Mouse (Mus musculus): ENCODE data around the gene Pik3r6. TPM values are rescaled to one million over a fixed set of nuclear protein-coding genes. Genes with fewer than 3 reads are reported as not detected.

The Pik3r6 gene
- polyA plus RNA-seq, 1 experiment from 2014 or later = 1.9 TPM

GRCm38 (mm10) chr11:68564356-68565031, 61.7 kb downstream of the Pik3r6 start:
- Histone ChIP-seq H3K9ac (replicated peaks) (no peak overlapping the region), H3K27me3 (replicated peaks) (no peaks in the 10 kb centered on the region), H3K4me3 (replicated peaks) (no peak overlapping the region), H3K9me3 (replicated peaks) (no peaks in the 10 kb centered on the region), H3K4me1 (peaks cover 8% of the 10 kb centered on the region; the same call in 1 of the 2 replicates), H3K4me2 (no peak overlapping the region), H3K36me3 (no peaks in the 10 kb centered on the region), H3K27ac (replicated peaks) (no peak overlapping the region)
- 80% methylated on average over 13 of the region's 13 CpGs for WGBS
- ATAC-seq (ENCODE audit: low FRiP score) = no peak

DNA sequence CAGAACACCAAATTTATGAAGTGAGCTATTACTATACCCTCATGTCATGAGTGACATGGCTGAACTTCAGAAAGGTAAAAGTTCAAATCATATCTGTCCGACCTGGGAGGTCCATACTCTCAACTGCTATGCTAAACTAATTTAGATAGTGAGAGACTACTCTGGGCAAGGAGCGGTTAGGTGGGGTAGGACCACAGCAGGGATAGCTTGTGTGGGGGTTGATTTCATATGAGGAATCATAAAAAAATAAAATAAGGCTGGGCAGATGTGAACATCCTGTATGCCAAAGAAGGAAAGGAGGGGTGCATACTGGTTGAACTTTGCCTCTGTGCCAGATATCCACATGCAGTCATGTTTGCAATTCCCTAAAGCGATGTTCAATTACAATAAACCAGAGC, 62.2 kb downstream of the Pik3r6 start:
- Histone ChIP-seq H3K4me1 (peaks cover 8% of the 10 kb centered on the region; the same call in 1 of the 2 replicates), H3K9ac (replicated peaks) (no peak overlapping the region), H3K4me3 (replicated peaks) (no peak overlapping the region), H3K27ac (replicated peaks) (no peak overlapping the region), H3K9me3 (replicated peaks) (no peaks in the 10 kb centered on the region), H3K36me3 (no peaks in the 10 kb centered on the region), H3K4me2 (no peak overlapping the region), H3K27me3 (replicated peaks) (no peaks in the 10 kb centered on the region)
- 78% methylated on average over 3 of the region's 3 CpGs for WGBS
- no peak for ATAC-seq (ENCODE audit: low FRiP score)

GRCm38 (mm10) chr11:68566447-68567059, 63.7 kb downstream of the Pik3r6 start:
- Histone ChIP-seq H3K4me3 (replicated peaks) (peak overlapping the region; percentile 31), H3K36me3 (no peaks in the 10 kb centered on the region), H3K4me1 (peaks cover 8% of the 10 kb centered on the region; the same call in 1 of the 2 replicates), H3K27me3 (replicated peaks) (no peaks in the 10 kb centered on the region), H3K27ac (replicated peaks) (no peak overlapping the region), H3K4me2 (peak overlapping the region; percentile 63), H3K9me3 (replicated peaks) (no peaks in the 10 kb centered on the region), H3K9ac (replicated peaks) (peak overlapping the region; percentile 24; the same call in 1 of the 2 replicates)
- WGBS = 20% methylated on average over 17 of the region's 17 CpGs
- ATAC-seq (ENCODE audit: low FRiP score) = peak; percentile 83

DNA sequence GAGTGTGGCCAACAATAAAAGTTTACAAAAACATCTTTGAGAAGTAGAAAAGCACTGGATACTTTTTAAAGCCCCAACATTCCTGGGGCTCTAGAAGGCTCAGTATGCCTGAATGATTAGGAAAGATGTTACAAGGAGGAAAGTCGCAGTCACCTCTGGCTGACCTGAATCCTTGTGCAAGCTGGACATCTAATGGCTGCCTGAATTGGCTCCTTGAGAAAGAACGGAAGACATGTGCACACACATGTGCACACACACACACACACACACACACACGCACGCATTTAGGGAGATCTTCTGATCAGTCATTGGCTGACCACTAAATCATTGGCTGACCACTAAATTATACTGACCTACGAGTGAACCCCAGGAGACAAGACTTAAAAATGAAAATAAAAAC, 68.0 kb downstream of the Pik3r6 start:
- H3K4me3 ChIP-seq (replicated peaks) = no peak overlapping the region
- peaks cover 8% of the 10 kb centered on the region; the same call in 1 of the 2 replicates for H3K4me1 ChIP-seq
- no peak overlapping the region for H3K9ac ChIP-seq (replicated peaks)
- WGBS = 89% methylated on average over 5 of the region's 5 CpGs
- H3K27me3 ChIP-seq (replicated peaks) = no peaks in the 10 kb centered on the region
- no peak for ATAC-seq (ENCODE audit: low FRiP score)
- no peak overlapping the region for H3K27ac ChIP-seq (replicated peaks)
- no peaks in the 10 kb centered on the region for H3K9me3 ChIP-seq (replicated peaks)
- no peaks in the 10 kb centered on the region for H3K36me3 ChIP-seq
- no peak overlapping the region for H3K4me2 ChIP-seq

DNA sequence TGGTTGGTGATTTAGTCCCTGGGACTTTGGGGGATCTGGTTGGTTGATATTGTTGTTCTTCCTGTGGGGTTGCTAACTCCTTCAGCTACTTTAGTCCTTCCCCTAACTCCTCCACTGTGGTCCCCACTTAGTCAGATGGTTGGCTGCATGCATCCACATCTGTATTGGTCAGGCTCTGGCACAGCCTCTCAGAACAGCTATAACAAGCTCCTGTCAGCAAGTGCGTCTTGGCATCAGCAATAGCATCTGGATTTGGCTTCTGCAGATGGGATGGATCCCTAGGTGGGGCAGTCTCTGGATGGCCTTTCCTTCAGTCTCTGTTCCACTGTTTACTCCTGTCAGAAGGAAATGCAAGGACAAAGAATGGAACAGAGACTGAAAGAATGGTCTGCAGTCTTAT, 74.3 kb downstream of the Pik3r6 start:
- H3K27me3 ChIP-seq (replicated peaks) = no peaks in the 10 kb centered on the region
- WGBS = 76% methylated on average over 1 of the region's 1 CpGs
- ATAC-seq (ENCODE audit: low FRiP score) = no peak
- no peak overlapping the region for H3K4me2 ChIP-seq
- H3K4me1 ChIP-seq = peaks cover 9% of the 10 kb centered on the region
- no peak overlapping the region for H3K9ac ChIP-seq (replicated peaks)
- H3K36me3 ChIP-seq = no peaks in the 10 kb centered on the region
- no peaks in the 10 kb centered on the region for H3K9me3 ChIP-seq (replicated peaks)
- no peak overlapping the region for H3K4me3 ChIP-seq (replicated peaks)
- H3K27ac ChIP-seq (replicated peaks) = no peak overlapping the region

- H3K9ac ChIP-seq (replicated peaks) = no peak overlapping the region
- ATAC-seq (ENCODE audit: low FRiP score) = peak; percentile 59; the same call in 1 of the 2 replicates
- WGBS = 30% methylated on average over 9 of the region's 9 CpGs
Measured at GRCm38 (mm10) chr11:68579462-68579881, 76.7 kb downstream of the Pik3r6 start.

DNA sequence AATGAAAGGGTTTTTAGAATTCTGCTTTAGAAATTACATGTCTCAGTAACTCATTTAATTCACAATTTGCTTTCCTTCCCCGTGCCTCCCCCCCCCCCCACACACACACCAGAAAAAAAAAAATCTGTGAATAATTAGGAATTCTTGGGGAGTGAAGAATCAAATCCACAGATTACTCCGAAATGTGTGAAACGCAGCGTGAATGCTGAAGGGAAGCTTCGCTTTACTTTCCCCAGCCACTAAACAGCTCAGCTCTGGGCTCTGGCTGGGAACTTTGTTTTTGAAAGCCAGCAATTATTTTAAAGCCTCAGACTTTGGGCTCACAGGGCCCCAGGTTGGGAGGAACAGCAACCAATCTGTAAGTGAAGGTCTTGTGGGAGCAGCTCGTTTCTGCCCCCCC, 77.7 kb downstream of the Pik3r6 start:
- Histone ChIP-seq H3K4me3 (replicated peaks) (no peak overlapping the region), H3K9ac (replicated peaks) (no peak overlapping the region), H3K4me1 (peaks cover 9% of the 10 kb centered on the region), H3K27me3 (replicated peaks) (no peaks in the 10 kb centered on the region), H3K4me2 (no peak overlapping the region), H3K9me3 (replicated peaks) (no peaks in the 10 kb centered on the region), H3K27ac (replicated peaks) (peak overlapping the region; percentile 57; the same call in 1 of the 2 replicates), H3K36me3 (no peaks in the 10 kb centered on the region)
- no peak for ATAC-seq (ENCODE audit: low FRiP score)
- 47% methylated on average over 6 of the region's 6 CpGs for WGBS

More at GRCm38 (mm10) chr11:68579462-68579881, 76.7 kb downstream of the Pik3r6 start:
- no peaks in the 10 kb centered on the region for H3K27me3 ChIP-seq (replicated peaks)
- H3K36me3 ChIP-seq = no peaks in the 10 kb centered on the region
- no peak overlapping the region for H3K4me2 ChIP-seq
- H3K27ac ChIP-seq (replicated peaks) = peak overlapping the region; percentile 57
- peaks cover 9% of the 10 kb centered on the region for H3K4me1 ChIP-seq
- H3K9me3 ChIP-seq (replicated peaks) = no peaks in the 10 kb centered on the region
- H3K4me3 ChIP-seq (replicated peaks) = no peak overlapping the region

DNA sequence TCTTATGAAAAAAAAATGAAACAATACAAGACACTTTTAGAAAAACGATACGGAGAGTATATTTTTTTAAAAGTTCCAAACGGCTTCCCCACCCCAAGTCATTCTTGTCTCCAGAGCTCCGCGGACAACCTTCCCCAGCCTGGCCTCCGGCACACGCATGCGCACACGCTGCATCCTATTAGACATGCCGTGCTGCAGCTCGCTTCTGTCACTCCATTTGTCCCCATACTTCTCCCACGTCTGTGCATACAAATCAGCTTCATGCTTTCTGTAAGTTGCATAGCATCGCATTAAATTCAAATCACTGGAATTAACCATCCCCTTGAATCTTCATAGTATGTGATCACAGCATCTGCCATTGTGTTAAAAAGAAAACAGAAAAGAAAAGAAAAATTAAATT, 80.4 kb downstream of the Pik3r6 start:
- Histone ChIP-seq H3K9ac (replicated peaks) (no peak overlapping the region), H3K27ac (replicated peaks) (no peak overlapping the region), H3K4me2 (0 out of 2 replicates have a peak overlapping the region, but pooled peaks have one; percentile 3), H3K36me3 (no peaks in the 10 kb centered on the region), H3K9me3 (replicated peaks) (no peaks in the 10 kb centered on the region), H3K27me3 (replicated peaks) (no peaks in the 10 kb centered on the region), H3K4me1 (peaks cover 9% of the 10 kb centered on the region), H3K4me3 (replicated peaks) (no peak overlapping the region)
- ATAC-seq (ENCODE audit: low FRiP score) = no peak
- 59% methylated on average over 13 of the region's 13 CpGs for WGBS

DNA sequence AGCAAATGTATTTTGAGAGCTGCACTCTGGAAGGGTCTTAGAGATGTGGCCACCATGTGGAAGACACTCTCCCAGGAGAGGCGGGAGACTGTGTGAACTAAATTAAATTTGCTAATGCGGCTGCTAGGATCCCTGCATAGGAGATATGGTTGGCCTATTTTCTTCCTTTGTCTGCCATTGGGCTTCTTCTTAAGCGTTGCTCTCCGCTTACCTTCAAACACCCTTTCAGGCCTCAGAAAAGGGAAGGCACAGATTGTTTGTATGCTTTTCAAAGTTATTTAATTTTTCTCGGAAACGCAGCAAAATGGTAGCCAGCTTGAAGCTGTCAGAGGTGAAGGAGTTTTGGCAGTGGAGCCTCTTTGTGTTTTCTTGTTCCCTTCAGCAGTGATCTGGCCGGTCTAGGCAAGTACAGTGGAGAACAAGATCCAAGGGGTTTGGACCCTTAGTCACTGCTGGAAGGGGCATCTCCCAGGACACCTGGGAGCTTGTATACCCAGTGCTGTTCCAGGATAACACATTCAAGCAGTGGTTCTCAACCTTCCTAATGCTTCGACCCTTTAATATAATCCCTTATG, 81.2 kb downstream of the Pik3r6 start:
- H3K4me3 ChIP-seq (replicated peaks) = no peak overlapping the region
- no peaks in the 10 kb centered on the region for H3K36me3 ChIP-seq
- no peaks in the 10 kb centered on the region for H3K27me3 ChIP-seq (replicated peaks)
- H3K4me1 ChIP-seq = peaks cover 9% of the 10 kb centered on the region
- H3K9ac ChIP-seq (replicated peaks) = no peak overlapping the region
- H3K9me3 ChIP-seq (replicated peaks) = no peaks in the 10 kb centered on the region
- WGBS = 73% methylated on average over 8 of the region's 8 CpGs
- ATAC-seq (ENCODE audit: low FRiP score) = no peak
- no peak overlapping the region for H3K4me2 ChIP-seq
- H3K27ac ChIP-seq (replicated peaks) = peak overlapping the region; percentile 1; the same call in 1 of the 2 replicates

DNA sequence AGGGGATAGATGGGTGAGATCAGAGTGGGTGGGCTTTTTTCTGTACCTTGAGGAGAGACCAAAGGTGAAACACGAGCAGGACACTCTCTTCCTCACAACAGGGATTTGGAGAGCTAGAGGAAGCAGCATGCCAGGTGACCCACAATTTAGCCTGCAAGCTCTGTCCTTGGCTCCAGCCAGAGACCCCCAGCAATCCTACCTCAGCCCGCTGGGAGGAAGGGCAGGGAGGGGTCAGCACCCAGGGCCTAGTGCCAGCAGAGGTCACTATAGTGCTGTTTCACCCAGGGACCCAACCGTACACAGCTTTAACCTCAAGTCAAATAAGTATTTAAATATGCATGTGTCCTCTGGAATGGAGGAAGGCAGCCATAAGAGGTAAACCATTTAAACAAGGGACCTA, 83.1 kb downstream of the Pik3r6 start:
- H3K4me2 ChIP-seq = no peak overlapping the region
- H3K4me1 ChIP-seq = no peaks in the 10 kb centered on the region
- H3K36me3 ChIP-seq = no peaks in the 10 kb centered on the region
- no peaks in the 10 kb centered on the region for H3K9me3 ChIP-seq (replicated peaks)
- no peak overlapping the region for H3K27ac ChIP-seq (replicated peaks)
- H3K4me3 ChIP-seq (replicated peaks) = no peak overlapping the region
- no peaks in the 10 kb centered on the region for H3K27me3 ChIP-seq (replicated peaks)
- ATAC-seq (ENCODE audit: low FRiP score) = no peak
- no peak overlapping the region for H3K9ac ChIP-seq (replicated peaks)
- WGBS = 25% methylated on average over 3 of the region's 3 CpGs

DNA sequence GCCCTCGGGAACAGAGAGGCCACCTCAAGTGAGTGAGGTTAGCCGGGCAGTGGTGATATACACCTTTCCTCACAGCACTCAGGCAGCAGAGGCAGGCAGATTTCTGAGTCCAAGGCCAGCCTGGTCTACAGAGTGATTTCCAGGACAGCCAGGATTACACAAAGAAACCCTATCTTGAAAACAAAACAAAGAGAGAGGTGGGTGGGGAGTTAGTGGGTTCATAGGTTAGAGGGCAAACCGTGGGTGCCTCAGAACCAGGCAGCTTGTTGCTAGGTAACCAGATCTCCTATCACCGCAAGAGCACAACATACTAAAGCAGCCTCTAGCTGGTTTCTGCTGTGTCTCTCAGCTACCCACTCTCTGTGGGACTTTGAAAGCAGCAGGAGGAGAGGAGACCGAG, 83.9 kb downstream of the Pik3r6 start, which contains the start of gene Ccdc42:
TSS of gene Ccdc42 (plus strand) at position 301 of the 400 bp plus-strand sequence.
- Histone ChIP-seq H3K9ac (replicated peaks) (no peak within 1 kb of the TSS), H3K27me3 (replicated peaks) (no peaks in the 10 kb centered on the region), H3K4me3 (replicated peaks) (no peak within 1 kb of the TSS), H3K9me3 (replicated peaks) (no peaks in the 10 kb centered on the region), H3K4me1 (no peaks in the 10 kb centered on the region), H3K36me3 (no peaks in the 10 kb centered on the region), H3K27ac (replicated peaks) (no peak within 1 kb of the TSS), H3K4me2 (no peak within 1 kb of the TSS)
- WGBS = 70% methylated on average over 5 of the region's 5 CpGs
- no peak for ATAC-seq (ENCODE audit: low FRiP score)
